Mouse (Mus musculus) heart, adult 2 months (tissue): ENCODE results near the gene Cd63.

Experiments used
- CTCF ChIP-seq: fragments of 200-600 bp; IDR thresholded peaks from 2 replicates; pipeline ENCODE4 v1.8.1; 2022; ENCODE audit warnings: antibody characterized with exemption, mild to moderate bottlenecking, moderate library complexity
- POLR2A ChIP-seq: fragments of 200-500 bp; IDR thresholded peaks from 2 replicates; pipeline ENCODE4 v1.6.1; 2011; ENCODE audit warnings: mild to moderate bottlenecking, low read depth, low read length, control low read depth; ENCODE audit not compliant: insufficient read depth

DNA sequence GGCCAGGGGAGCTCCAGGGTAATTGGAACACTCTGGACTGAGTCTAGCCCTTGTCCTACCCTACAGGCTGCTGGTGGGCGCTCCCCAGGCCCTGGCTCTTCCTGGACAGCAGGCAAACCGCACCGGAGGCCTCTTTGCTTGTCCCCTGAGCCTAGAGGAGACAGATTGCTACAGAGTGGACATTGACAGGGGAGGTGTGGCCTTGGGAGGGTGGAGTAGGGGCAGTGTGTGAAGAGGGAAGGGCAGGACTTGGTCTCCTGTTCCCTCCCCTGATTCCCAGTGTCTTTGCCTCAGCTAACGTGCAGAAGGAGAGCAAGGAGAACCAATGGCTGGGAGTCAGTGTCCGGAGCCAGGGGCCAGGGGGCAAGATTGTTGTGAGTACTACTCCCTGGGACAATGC lies 38.2 kb downstream of the Cd63 start:
- TF ChIP-seq POLR2A (no peak; the same call in 1 of the 2 replicates), CTCF (no peak)
